Mouse (Mus musculus): ENCODE data around the gene Tnni2. TPM values are rescaled to one million over a fixed set of nuclear protein-coding genes. Genes with fewer than 3 reads are reported as not detected.
A peak's percentile ranks its signal among the peaks of the same experiment; 100 is the strongest.

Tnni2 gene
- polyA plus RNA-seq, 1 experiment from 2014 or later, result 3.2 TPM

GRCm38 (mm10) chr7:142478001-142478400, 36.4 kb downstream of the Tnni2 start:
- no peak for ATAC-seq (replicated peaks; ENCODE audit: low FRiP score, low TSS enrichment, low read depth)
- Histone ChIP-seq H3K4me1 (replicated peaks; ENCODE audit: control insufficient read depth, insufficient read depth, low read length) (peaks cover 60% of the 10 kb centered on the region), H3K4me3 (ENCODE audit: low read depth, low read length) (no peak overlapping the region), H3K9ac (ENCODE audit: low read length) (no peak overlapping the region), H3K27me3 (replicated peaks; ENCODE audit: control insufficient read depth, insufficient read depth, low read length) (no peaks in the 10 kb centered on the region), H3K4me2 (ENCODE audit: low read length) (peak overlapping the region; percentile 46), H3K36me3 (ENCODE audit: control insufficient read depth, insufficient read depth, low read length) (peaks cover 17% of the 10 kb centered on the region; the same call in 1 of the 2 replicates), H3K9me3 (ENCODE audit: control insufficient read depth, low read length) (no peaks in the 10 kb centered on the region), H3K27ac (ENCODE audit: low read depth) (peak overlapping the region; percentile 33; the same call in 1 of the 2 replicates)
- no peak for DNase-seq (ENCODE audit: low spot score)
- 90% methylated on average over 6 of the region's 6 CpGs for WGBS

- H3K9me3 ChIP-seq (ENCODE audit: control insufficient read depth, low read length), result no peaks in the 10 kb centered on the region
- peaks cover 17% of the 10 kb centered on the region; the same call in 1 of the 2 replicates for H3K36me3 ChIP-seq (ENCODE audit: control insufficient read depth, insufficient read depth, low read length)
- peak overlapping the region; percentile 46 for H3K4me2 ChIP-seq (ENCODE audit: low read length)
- H3K9ac ChIP-seq (ENCODE audit: low read length), result no peak overlapping the region
- no peaks in the 10 kb centered on the region for H3K27me3 ChIP-seq (replicated peaks; ENCODE audit: control insufficient read depth, insufficient read depth, low read length)
- WGBS, result 77% methylated on average over 2 of the region's 2 CpGs
- no peak for DNase-seq (ENCODE audit: low spot score)
- peaks cover 65% of the 10 kb centered on the region for H3K4me1 ChIP-seq (replicated peaks; ENCODE audit: control insufficient read depth, insufficient read depth, low read length)
- no peak overlapping the region for H3K4me3 ChIP-seq (ENCODE audit: low read depth, low read length)
- ATAC-seq (replicated peaks; ENCODE audit: low FRiP score, low TSS enrichment, low read depth), result no peak
- peak overlapping the region; percentile 33; the same call in 1 of the 2 replicates for H3K27ac ChIP-seq (ENCODE audit: low read depth)
Observed at GRCm38 (mm10) chr7:142478574-142478973, 37.0 kb downstream of the Tnni2 start.

- no peaks in the 10 kb centered on the region for H3K27me3 ChIP-seq (replicated peaks; ENCODE audit: control insufficient read depth, insufficient read depth, low read length)
- no peaks in the 10 kb centered on the region for H3K9me3 ChIP-seq (ENCODE audit: control insufficient read depth, low read length)
- no peak overlapping the region for H3K4me3 ChIP-seq (ENCODE audit: low read depth, low read length)
- peaks cover 65% of the 10 kb centered on the region for H3K4me1 ChIP-seq (replicated peaks; ENCODE audit: control insufficient read depth, insufficient read depth, low read length)
- DNase-seq (ENCODE audit: low spot score), result no peak
- peaks cover 21% of the 10 kb centered on the region; the same call in 1 of the 2 replicates for H3K36me3 ChIP-seq (ENCODE audit: control insufficient read depth, insufficient read depth, low read length)
- no peak overlapping the region for H3K4me2 ChIP-seq (ENCODE audit: low read length)
- 0 out of 2 replicates have a peak overlapping the region, but pooled peaks have one; percentile 99 for H3K27ac ChIP-seq (ENCODE audit: low read depth)
- H3K9ac ChIP-seq (ENCODE audit: low read length), result no peak overlapping the region
- no peak for ATAC-seq (replicated peaks; ENCODE audit: low FRiP score, low TSS enrichment, low read depth)
Observed at GRCm38 (mm10) chr7:142479307-142479706, 37.7 kb downstream of the Tnni2 start.

GRCm38 (mm10) chr7:142479886-142480285, 38.3 kb downstream of the Tnni2 start:
- 94% methylated on average over 3 of the region's 3 CpGs for WGBS
- no peaks in the 10 kb centered on the region for H3K27me3 ChIP-seq (replicated peaks; ENCODE audit: control insufficient read depth, insufficient read depth, low read length)
- no peak overlapping the region for H3K9ac ChIP-seq (ENCODE audit: low read length)
- H3K4me3 ChIP-seq (ENCODE audit: low read depth, low read length), result no peak overlapping the region
- H3K36me3 ChIP-seq (ENCODE audit: control insufficient read depth, insufficient read depth, low read length), result peaks cover 26% of the 10 kb centered on the region
- H3K27ac ChIP-seq (ENCODE audit: low read depth), result peak overlapping the region; percentile 99
- H3K9me3 ChIP-seq (ENCODE audit: control insufficient read depth, low read length), result no peaks in the 10 kb centered on the region
- ATAC-seq (replicated peaks; ENCODE audit: low FRiP score, low TSS enrichment, low read depth) (no peak), DNase-seq (ENCODE audit: low spot score) (no peak)
- H3K4me1 ChIP-seq (replicated peaks; ENCODE audit: control insufficient read depth, insufficient read depth, low read length), result peaks cover 67% of the 10 kb centered on the region
- no peak overlapping the region for H3K4me2 ChIP-seq (ENCODE audit: low read length)

- Histone ChIP-seq H3K4me2 (ENCODE audit: low read length) (peak overlapping the region; percentile 4; the same call in 1 of the 2 replicates), H3K4me3 (ENCODE audit: low read depth, low read length) (no peak overlapping the region)
Observed at GRCm38 (mm10) chr7:142480661-142481060, 39.1 kb downstream of the Tnni2 start.

GRCm38 (mm10) chr7:142481186-142481567, 39.6 kb downstream of the Tnni2 start:
- Histone ChIP-seq H3K27ac (ENCODE audit: low read depth) (peak overlapping the region; percentile 99), H3K9ac (ENCODE audit: low read length) (peak overlapping the region; percentile 69), H3K4me1 (replicated peaks; ENCODE audit: control insufficient read depth, insufficient read depth, low read length) (peaks cover 55% of the 10 kb centered on the region), H3K27me3 (replicated peaks; ENCODE audit: control insufficient read depth, insufficient read depth, low read length) (no peaks in the 10 kb centered on the region), H3K9me3 (ENCODE audit: control insufficient read depth, low read length) (no peaks in the 10 kb centered on the region), H3K4me2 (ENCODE audit: low read length) (peak overlapping the region; percentile 57), H3K4me3 (ENCODE audit: low read depth, low read length) (peak overlapping the region; percentile 16), H3K36me3 (ENCODE audit: control insufficient read depth, insufficient read depth, low read length) (peaks cover 39% of the 10 kb centered on the region)
- 10% methylated on average over 5 of the region's 5 CpGs for WGBS
- peak; percentile 94 for DNase-seq (ENCODE audit: low spot score)
- ATAC-seq (replicated peaks; ENCODE audit: low FRiP score, low TSS enrichment, low read depth), result peak; percentile 6

More at GRCm38 (mm10) chr7:142480661-142481060, 39.1 kb downstream of the Tnni2 start:
- ATAC-seq (replicated peaks; ENCODE audit: low FRiP score, low TSS enrichment, low read depth), result no peak
- no peaks in the 10 kb centered on the region for H3K9me3 ChIP-seq (ENCODE audit: control insufficient read depth, low read length)
- no peaks in the 10 kb centered on the region for H3K27me3 ChIP-seq (replicated peaks; ENCODE audit: control insufficient read depth, insufficient read depth, low read length)
- peaks cover 60% of the 10 kb centered on the region for H3K4me1 ChIP-seq (replicated peaks; ENCODE audit: control insufficient read depth, insufficient read depth, low read length)
- H3K36me3 ChIP-seq (ENCODE audit: control insufficient read depth, insufficient read depth, low read length), result peaks cover 34% of the 10 kb centered on the region
- peak overlapping the region; percentile 69 for H3K9ac ChIP-seq (ENCODE audit: low read length)
- DNase-seq (ENCODE audit: low spot score), result no peak
- H3K27ac ChIP-seq (ENCODE audit: low read depth), result peak overlapping the region; percentile 99
- 85% methylated on average over 3 of the region's 3 CpGs for WGBS

- H3K27ac ChIP-seq (ENCODE audit: low read depth), result peak overlapping the region; percentile 99
- H3K4me2 ChIP-seq (ENCODE audit: low read length), result peak overlapping the region; percentile 57
- H3K9me3 ChIP-seq (ENCODE audit: control insufficient read depth, low read length), result no peaks in the 10 kb centered on the region
- peak overlapping the region; percentile 16 for H3K4me3 ChIP-seq (ENCODE audit: low read depth, low read length)
- H3K9ac ChIP-seq (ENCODE audit: low read length), result peak overlapping the region; percentile 69
- DNase-seq (ENCODE audit: low spot score) (peak; percentile 92), ATAC-seq (replicated peaks; ENCODE audit: low FRiP score, low TSS enrichment, low read depth) (peak; percentile 78)
- no peaks in the 10 kb centered on the region for H3K27me3 ChIP-seq (replicated peaks; ENCODE audit: control insufficient read depth, insufficient read depth, low read length)
- peaks cover 41% of the 10 kb centered on the region for H3K36me3 ChIP-seq (ENCODE audit: control insufficient read depth, insufficient read depth, low read length)
- H3K4me1 ChIP-seq (replicated peaks; ENCODE audit: control insufficient read depth, insufficient read depth, low read length), result peaks cover 59% of the 10 kb centered on the region
- WGBS, result 1% methylated on average over 21 of the region's 22 CpGs
Observed at GRCm38 (mm10) chr7:142481568-142482255, 40.1 kb downstream of the Tnni2 start.

- Histone ChIP-seq H3K4me1 (replicated peaks; ENCODE audit: control insufficient read depth, insufficient read depth, low read length) (peaks cover 64% of the 10 kb centered on the region), H3K27ac (ENCODE audit: low read depth) (peak overlapping the region; percentile 99), H3K4me2 (ENCODE audit: low read length) (peak overlapping the region; percentile 57), H3K4me3 (ENCODE audit: low read depth, low read length) (0 out of 2 replicates have a peak overlapping the region, but pooled peaks have one; percentile 16), H3K27me3 (replicated peaks; ENCODE audit: control insufficient read depth, insufficient read depth, low read length) (no peaks in the 10 kb centered on the region), H3K36me3 (ENCODE audit: control insufficient read depth, insufficient read depth, low read length) (peaks cover 38% of the 10 kb centered on the region), H3K9me3 (ENCODE audit: control insufficient read depth, low read length) (no peaks in the 10 kb centered on the region), H3K9ac (ENCODE audit: low read length) (peak overlapping the region; percentile 69)
- DNase-seq (ENCODE audit: low spot score) (no peak), ATAC-seq (replicated peaks; ENCODE audit: low FRiP score, low TSS enrichment, low read depth) (peak; percentile 42)
- 15% methylated on average over 6 of the region's 6 CpGs for WGBS
Observed at GRCm38 (mm10) chr7:142482256-142482609, 40.6 kb downstream of the Tnni2 start.

- ATAC-seq (replicated peaks; ENCODE audit: low FRiP score, low TSS enrichment, low read depth) (peak; percentile 42), DNase-seq (ENCODE audit: low spot score) (no peak)
- Histone ChIP-seq H3K9me3 (ENCODE audit: control insufficient read depth, low read length) (no peaks in the 10 kb centered on the region), H3K4me1 (replicated peaks; ENCODE audit: control insufficient read depth, insufficient read depth, low read length) (peaks cover 67% of the 10 kb centered on the region), H3K27me3 (replicated peaks; ENCODE audit: control insufficient read depth, insufficient read depth, low read length) (no peaks in the 10 kb centered on the region), H3K9ac (ENCODE audit: low read length) (peak overlapping the region; percentile 69), H3K4me2 (ENCODE audit: low read length) (no peak overlapping the region), H3K27ac (ENCODE audit: low read depth) (peak overlapping the region; percentile 99), H3K4me3 (ENCODE audit: low read depth, low read length) (no peak overlapping the region), H3K36me3 (ENCODE audit: control insufficient read depth, insufficient read depth, low read length) (peaks cover 36% of the 10 kb centered on the region)
- WGBS, result 18% methylated on average over 11 of the region's 11 CpGs
Observed at GRCm38 (mm10) chr7:142483136-142483535, 41.5 kb downstream of the Tnni2 start.

Measured in intestine, embryonic 14.5 days (tissue).